Mouse (Mus musculus): ENCODE measurements around the gene Tgfbr3.

DNA sequence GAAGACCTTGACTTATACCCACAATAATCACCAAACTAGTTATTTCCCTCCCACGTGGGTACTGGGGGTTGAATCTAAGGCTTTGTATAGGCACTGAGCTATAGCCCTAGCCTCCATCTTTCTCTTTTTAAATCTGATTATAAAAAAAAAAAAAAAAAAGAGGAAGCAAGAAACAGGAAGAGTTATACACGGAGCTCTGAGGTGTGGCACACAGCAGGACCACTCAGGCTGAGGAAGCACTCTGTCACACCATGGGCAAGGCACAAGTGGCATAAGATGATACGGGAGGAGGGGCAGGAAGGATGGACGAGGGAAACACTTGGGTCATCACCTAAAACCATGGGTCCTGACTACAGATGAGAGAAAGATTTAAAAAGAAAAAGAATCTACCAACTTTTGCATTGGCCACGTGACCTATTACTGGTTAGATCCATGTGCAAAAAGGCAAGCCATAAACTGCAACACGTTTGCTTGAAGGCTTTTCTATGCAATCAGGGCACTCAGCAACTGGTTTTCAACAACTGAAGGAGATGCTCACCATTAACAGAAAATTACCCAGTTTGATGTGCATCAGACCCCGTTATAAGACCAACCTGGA is 64.5 kb downstream of the Tgfbr3 start:
- TF ChIP-seq CTCF (IDR thresholded peaks at IDR 0.05; ENCODE audit: extremely low read depth, insufficient read length, insufficient replicate concordance, low read depth, low read length) (no peak), POLR2A (IDR thresholded peaks at IDR 0.05; ENCODE audit: low read depth, low read length) (no peak)

All from small intestine, adult 2 months (tissue).